Mouse (Mus musculus): ENCODE results near the gene Zdhhc22. TPM values are rescaled to one million over a fixed set of nuclear protein-coding genes. Genes with fewer than 3 reads are reported as not detected.

The Zdhhc22 gene
- polyA plus RNA-seq, 1 experiment from 2014 or later = 0.72 TPM

DNA sequence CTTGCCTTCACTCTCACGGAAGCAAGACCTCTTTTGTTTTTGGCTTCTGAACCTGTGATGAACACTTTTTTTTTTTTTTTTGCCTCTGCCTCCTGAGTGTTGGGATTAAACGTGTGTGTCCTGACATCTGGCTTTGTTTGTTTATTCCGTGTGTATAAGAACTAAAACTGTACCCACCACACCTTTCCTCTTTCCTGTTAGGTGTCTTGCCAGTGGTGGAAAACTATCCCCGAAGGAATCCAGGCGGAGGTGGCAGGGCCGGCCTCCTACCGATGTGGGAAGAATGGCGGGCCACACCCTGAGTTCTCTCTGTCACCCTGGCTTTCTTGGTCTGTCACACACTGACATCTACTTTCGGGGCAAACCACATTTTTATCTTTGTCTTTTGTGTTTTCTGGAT lies 51.7 kb downstream of the Zdhhc22 start:
- no peaks in the 10 kb centered on the region for H3K9me3 ChIP-seq (replicated peaks; ENCODE audit: control insufficient read depth, low read length)
- H3K4me2 ChIP-seq (ENCODE audit: low read depth, low read length) = no peak overlapping the region
- no peaks in the 10 kb centered on the region for H3K36me3 ChIP-seq (replicated peaks; ENCODE audit: control insufficient read depth, insufficient read depth, low read depth, low read length)
- no peak for ATAC-seq (replicated peaks; ENCODE audit: insufficient number of reproducible peaks, low FRiP score, low TSS enrichment, low read depth)
- 82% methylated on average over 9 of the region's 9 CpGs for WGBS
- H3K9ac ChIP-seq (replicated peaks; ENCODE audit: low read length) = no peak overlapping the region
- H3K4me1 ChIP-seq (ENCODE audit: control insufficient read depth, insufficient read depth, low read length) = no peaks in the 10 kb centered on the region
- no peak overlapping the region for H3K27ac ChIP-seq (replicated peaks; ENCODE audit: low read depth, low read length)
- H3K4me3 ChIP-seq (ENCODE audit: low read depth, low read length) = no peak overlapping the region
- no peak for DNase-seq (ENCODE audit: low spot score)
- H3K27me3 ChIP-seq (ENCODE audit: control insufficient read depth, insufficient read depth, low read length) = no peaks in the 10 kb centered on the region

DNA sequence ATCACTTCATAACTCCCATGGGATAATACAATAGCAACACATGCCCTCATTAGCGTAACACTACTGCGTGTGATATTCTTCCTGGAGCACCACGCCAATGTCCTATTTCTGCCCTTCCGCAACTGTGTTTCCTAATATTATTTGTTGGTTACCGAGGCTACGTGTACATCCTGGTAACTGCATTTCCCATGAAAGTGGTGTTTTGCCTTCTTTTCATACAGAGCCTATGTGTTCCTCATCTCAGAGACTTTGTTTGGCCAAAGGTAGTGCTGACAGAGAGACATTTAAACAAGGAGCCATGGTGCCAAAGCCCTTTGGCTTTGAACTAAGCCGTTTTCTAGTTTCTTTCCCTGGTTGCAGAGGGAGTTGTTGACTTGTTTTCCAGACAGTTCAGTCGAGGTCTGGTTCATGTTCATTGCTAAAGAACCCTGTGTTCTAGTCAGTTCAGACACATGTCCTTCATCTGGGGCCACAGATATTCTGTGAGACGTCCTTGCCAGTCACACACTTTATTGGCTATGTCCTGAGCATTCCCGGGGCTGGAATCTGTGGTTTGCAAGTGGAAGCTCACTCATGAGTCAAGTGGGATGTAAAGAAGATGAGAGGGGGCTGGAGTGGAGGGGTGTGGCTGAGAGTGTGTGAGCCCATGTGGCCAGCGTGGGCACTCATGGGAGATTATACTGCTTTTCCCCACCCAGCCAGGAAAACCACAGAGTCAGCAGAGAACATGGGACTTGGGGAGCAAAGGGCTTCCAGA lies 53.5 kb downstream of the Zdhhc22 start:
- Histone ChIP-seq H3K9ac (replicated peaks; ENCODE audit: low read length) (no peak overlapping the region), H3K27me3 (ENCODE audit: control insufficient read depth, insufficient read depth, low read length) (no peaks in the 10 kb centered on the region), H3K4me3 (ENCODE audit: low read depth, low read length) (no peak overlapping the region), H3K4me2 (ENCODE audit: low read depth, low read length) (no peak overlapping the region), H3K36me3 (replicated peaks; ENCODE audit: control insufficient read depth, insufficient read depth, low read depth, low read length) (no peaks in the 10 kb centered on the region), H3K27ac (replicated peaks; ENCODE audit: low read depth, low read length) (no peak overlapping the region), H3K4me1 (ENCODE audit: control insufficient read depth, insufficient read depth, low read length) (no peaks in the 10 kb centered on the region), H3K9me3 (replicated peaks; ENCODE audit: control insufficient read depth, low read length) (no peaks in the 10 kb centered on the region)
- ATAC-seq (replicated peaks; ENCODE audit: insufficient number of reproducible peaks, low FRiP score, low TSS enrichment, low read depth) (no peak), DNase-seq (ENCODE audit: low spot score) (no peak)
- WGBS = 84% methylated on average over 11 of the region's 11 CpGs

DNA sequence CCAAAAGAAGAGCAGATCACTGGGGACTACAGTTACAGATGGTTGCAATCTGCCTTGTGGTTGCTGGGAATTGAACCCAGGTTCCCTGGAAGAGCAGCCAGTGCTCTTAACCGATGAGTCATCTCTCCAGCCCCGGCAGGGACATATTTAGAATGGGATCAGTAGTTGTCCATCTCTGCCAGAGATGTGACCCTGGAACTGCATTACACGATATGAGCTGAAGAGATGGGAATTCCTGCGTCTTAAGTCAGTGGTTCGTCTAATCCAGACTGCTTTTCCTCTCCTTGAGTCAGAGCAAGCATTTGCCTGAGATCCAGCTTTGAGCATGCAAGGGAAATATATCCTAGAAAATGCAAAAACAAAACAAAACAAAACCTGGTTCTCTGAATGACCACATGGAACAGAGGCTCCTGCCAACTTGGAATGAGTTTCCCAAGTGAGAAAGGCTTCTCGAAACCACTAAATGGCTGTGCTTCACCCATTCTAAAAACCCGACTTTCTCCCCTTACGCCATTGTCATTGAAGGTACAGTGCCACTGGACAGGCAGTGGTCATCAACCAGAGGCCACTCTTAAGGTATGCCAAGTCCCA lies 54.4 kb downstream of the Zdhhc22 start:
- ATAC-seq (replicated peaks; ENCODE audit: insufficient number of reproducible peaks, low FRiP score, low TSS enrichment, low read depth) (no peak), DNase-seq (ENCODE audit: low spot score) (no peak)
- Histone ChIP-seq H3K27me3 (ENCODE audit: control insufficient read depth, insufficient read depth, low read length) (no peaks in the 10 kb centered on the region), H3K4me2 (ENCODE audit: low read depth, low read length) (no peak overlapping the region), H3K9ac (replicated peaks; ENCODE audit: low read length) (no peak overlapping the region), H3K4me3 (ENCODE audit: low read depth, low read length) (no peak overlapping the region), H3K4me1 (ENCODE audit: control insufficient read depth, insufficient read depth, low read length) (no peaks in the 10 kb centered on the region), H3K36me3 (replicated peaks; ENCODE audit: control insufficient read depth, insufficient read depth, low read depth, low read length) (no peaks in the 10 kb centered on the region), H3K9me3 (replicated peaks; ENCODE audit: control insufficient read depth, low read length) (no peaks in the 10 kb centered on the region), H3K27ac (replicated peaks; ENCODE audit: low read depth, low read length) (no peak overlapping the region)
- WGBS = 81% methylated on average over 8 of the region's 8 CpGs

DNA sequence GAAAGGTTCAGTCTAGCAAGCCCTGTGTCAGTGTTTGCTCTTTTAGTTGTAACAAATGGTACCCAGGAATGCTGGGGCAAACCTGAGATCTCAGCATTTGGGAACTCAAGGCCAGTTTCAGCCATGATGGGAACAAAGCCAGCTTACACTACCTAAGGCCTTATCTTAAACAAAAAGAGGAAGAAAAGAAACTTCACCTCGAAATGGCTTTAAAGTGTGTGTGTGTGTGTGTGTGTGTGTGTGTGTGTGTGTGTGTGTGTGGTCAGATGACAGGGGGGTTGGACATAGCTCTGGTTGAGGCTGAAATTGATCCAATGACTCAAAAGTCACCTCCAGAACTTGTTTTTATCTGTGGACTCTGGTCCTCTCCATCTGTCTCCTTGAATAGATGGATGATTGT lies 55.5 kb downstream of the Zdhhc22 start:
- Histone ChIP-seq H3K27ac (replicated peaks; ENCODE audit: low read depth, low read length) (no peak overlapping the region), H3K36me3 (replicated peaks; ENCODE audit: control insufficient read depth, insufficient read depth, low read depth, low read length) (no peaks in the 10 kb centered on the region), H3K4me3 (ENCODE audit: low read depth, low read length) (no peak overlapping the region), H3K4me2 (ENCODE audit: low read depth, low read length) (no peak overlapping the region), H3K4me1 (ENCODE audit: control insufficient read depth, insufficient read depth, low read length) (no peaks in the 10 kb centered on the region), H3K9ac (replicated peaks; ENCODE audit: low read length) (no peak overlapping the region), H3K27me3 (ENCODE audit: control insufficient read depth, insufficient read depth, low read length) (no peaks in the 10 kb centered on the region), H3K9me3 (replicated peaks; ENCODE audit: control insufficient read depth, low read length) (no peaks in the 10 kb centered on the region)
- WGBS = 69% methylated on average over 1 of the region's 1 CpGs
- DNase-seq (ENCODE audit: low spot score) (no peak), ATAC-seq (replicated peaks; ENCODE audit: insufficient number of reproducible peaks, low FRiP score, low TSS enrichment, low read depth) (no peak)

DNA sequence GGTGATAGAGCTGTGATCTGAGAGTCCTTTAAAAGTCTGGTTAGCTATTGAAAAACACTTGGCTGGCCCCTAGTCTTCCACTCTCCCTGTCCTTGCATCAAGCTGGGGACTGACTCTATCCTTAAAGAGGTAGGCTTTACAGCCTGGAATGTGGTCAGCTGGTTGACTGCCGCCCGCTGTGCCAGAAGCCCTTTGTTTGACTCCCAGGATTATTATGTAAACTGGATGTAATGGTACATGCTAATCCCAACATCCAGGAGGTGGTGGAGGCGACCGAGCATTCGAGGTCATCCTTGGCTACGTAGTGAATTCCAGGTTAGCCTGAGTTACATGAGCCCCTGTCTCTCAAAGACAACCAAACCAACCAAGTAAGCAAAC lies 57.7 kb downstream of the Zdhhc22 start:
- no peak overlapping the region for H3K27ac ChIP-seq (replicated peaks; ENCODE audit: low read depth, low read length)
- ATAC-seq (replicated peaks; ENCODE audit: insufficient number of reproducible peaks, low FRiP score, low TSS enrichment, low read depth) = no peak
- 24% methylated on average over 6 of the region's 6 CpGs for WGBS

DNA sequence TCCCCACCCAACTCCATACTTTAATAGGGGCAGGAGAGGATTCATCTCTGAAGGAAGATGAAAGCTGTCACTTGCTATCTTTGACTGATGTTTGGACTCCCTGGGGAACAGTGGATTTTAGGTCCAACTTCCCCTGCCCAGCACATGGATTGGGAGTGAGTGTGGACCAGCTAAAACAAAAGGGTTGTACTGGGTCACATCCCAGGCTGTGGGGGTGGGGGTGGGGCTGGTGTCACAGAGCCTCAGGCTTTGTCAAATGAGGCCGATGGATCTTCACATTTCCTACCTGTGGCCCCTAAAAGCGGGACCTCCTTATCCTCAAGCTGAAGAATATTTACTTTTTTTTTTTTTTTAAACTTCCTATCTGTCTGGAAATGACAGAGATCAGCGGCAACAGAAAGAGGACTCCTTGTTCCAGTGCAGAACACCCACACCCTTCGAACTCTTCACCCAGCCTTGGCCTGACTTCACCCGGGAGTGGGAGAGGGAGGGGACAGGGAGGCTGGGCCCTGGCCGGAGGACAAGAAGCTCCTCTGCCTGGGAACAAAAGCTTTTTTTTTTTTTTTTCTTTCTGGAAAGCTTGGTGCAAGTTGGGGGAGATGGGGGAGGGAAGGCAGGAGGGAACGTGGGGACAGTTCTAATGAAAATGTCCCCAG lies 58.2 kb downstream of the Zdhhc22 start:
- H3K9ac ChIP-seq (replicated peaks; ENCODE audit: low read length) = no peak overlapping the region
- H3K4me1 ChIP-seq (ENCODE audit: control insufficient read depth, insufficient read depth, low read length) = no peaks in the 10 kb centered on the region
- no peak for ATAC-seq (replicated peaks; ENCODE audit: insufficient number of reproducible peaks, low FRiP score, low TSS enrichment, low read depth)
- H3K36me3 ChIP-seq (replicated peaks; ENCODE audit: control insufficient read depth, insufficient read depth, low read depth, low read length) = no peaks in the 10 kb centered on the region
- no peaks in the 10 kb centered on the region for H3K27me3 ChIP-seq (ENCODE audit: control insufficient read depth, insufficient read depth, low read length)
- no peak overlapping the region for H3K27ac ChIP-seq (replicated peaks; ENCODE audit: low read depth, low read length)
- no peak overlapping the region for H3K4me2 ChIP-seq (ENCODE audit: low read depth, low read length)
- 7% methylated on average over 7 of the region's 7 CpGs for WGBS
- H3K9me3 ChIP-seq (replicated peaks; ENCODE audit: control insufficient read depth, low read length) = no peaks in the 10 kb centered on the region
- no peak overlapping the region for H3K4me3 ChIP-seq (ENCODE audit: low read depth, low read length)
- no peak for DNase-seq (ENCODE audit: low spot score)

More for the DNA sequence above, 57.7 kb downstream of the Zdhhc22 start:
- Histone ChIP-seq H3K9ac (replicated peaks; ENCODE audit: low read length) (no peak overlapping the region), H3K27me3 (ENCODE audit: control insufficient read depth, insufficient read depth, low read length) (no peaks in the 10 kb centered on the region), H3K4me3 (ENCODE audit: low read depth, low read length) (no peak overlapping the region), H3K4me2 (ENCODE audit: low read depth, low read length) (no peak overlapping the region), H3K36me3 (replicated peaks; ENCODE audit: control insufficient read depth, insufficient read depth, low read depth, low read length) (no peaks in the 10 kb centered on the region), H3K9me3 (replicated peaks; ENCODE audit: control insufficient read depth, low read length) (no peaks in the 10 kb centered on the region), H3K4me1 (ENCODE audit: control insufficient read depth, insufficient read depth, low read length) (no peaks in the 10 kb centered on the region)
- DNase-seq (ENCODE audit: low spot score) = no peak

DNA sequence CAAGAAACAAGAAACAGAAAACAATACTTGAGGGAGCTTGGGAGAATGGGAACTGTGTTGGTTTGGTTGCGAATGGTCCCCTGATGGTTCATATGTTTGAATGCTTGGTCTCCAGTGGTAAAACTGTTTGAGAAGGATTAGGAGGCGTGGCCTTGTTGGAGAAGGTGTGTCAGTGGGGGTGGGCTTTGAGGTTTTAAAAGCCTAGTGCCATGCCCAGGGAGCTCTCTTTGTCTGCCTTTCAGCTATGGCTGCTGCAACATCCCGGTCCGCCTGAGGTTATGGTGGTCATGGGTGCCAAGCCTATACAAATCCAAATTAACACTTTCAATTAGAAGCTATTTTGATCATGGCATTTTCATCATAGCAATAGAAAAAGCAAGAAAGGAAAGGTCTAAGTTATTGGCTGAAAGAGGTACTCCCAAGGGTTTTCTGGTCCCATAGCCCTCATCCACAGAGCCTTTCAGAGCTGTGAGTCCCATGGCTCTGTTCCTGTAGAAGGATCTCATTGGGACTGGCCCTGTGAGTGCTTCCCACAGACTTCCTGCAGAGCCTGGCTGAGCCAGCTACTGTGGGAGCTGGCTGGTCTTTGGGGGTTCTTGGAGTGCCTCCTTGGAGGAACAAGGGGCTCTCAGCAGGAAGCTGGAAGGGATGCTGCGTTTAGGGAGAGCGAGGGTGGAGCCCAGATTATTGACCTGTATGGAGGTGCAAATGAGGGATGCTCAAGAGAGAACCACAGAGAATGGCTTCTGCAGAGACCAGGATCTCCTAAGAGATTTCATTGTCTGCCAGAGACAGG lies 59.1 kb downstream of the Zdhhc22 start:
- H3K27ac ChIP-seq (replicated peaks; ENCODE audit: low read depth, low read length) = no peak overlapping the region

More for the DNA sequence above, 59.1 kb downstream of the Zdhhc22 start:
- DNase-seq (ENCODE audit: low spot score) (no peak), ATAC-seq (replicated peaks; ENCODE audit: insufficient number of reproducible peaks, low FRiP score, low TSS enrichment, low read depth) (no peak)
- 65% methylated on average over 6 of the region's 6 CpGs for WGBS
- H3K4me1 ChIP-seq (ENCODE audit: control insufficient read depth, insufficient read depth, low read length) = no peaks in the 10 kb centered on the region
- H3K27me3 ChIP-seq (ENCODE audit: control insufficient read depth, insufficient read depth, low read length) = no peaks in the 10 kb centered on the region
- no peak overlapping the region for H3K9ac ChIP-seq (replicated peaks; ENCODE audit: low read length)
- no peaks in the 10 kb centered on the region for H3K9me3 ChIP-seq (replicated peaks; ENCODE audit: control insufficient read depth, low read length)
- no peaks in the 10 kb centered on the region for H3K36me3 ChIP-seq (replicated peaks; ENCODE audit: control insufficient read depth, insufficient read depth, low read depth, low read length)
- H3K4me2 ChIP-seq (ENCODE audit: low read depth, low read length) = no peak overlapping the region
- no peak overlapping the region for H3K4me3 ChIP-seq (ENCODE audit: low read depth, low read length)
